Mouse (Mus musculus) liver, adult 2 months (tissue): Measurements from ENCODE around the gene Hnrnpc. TPM values are rescaled to one million over a fixed set of nuclear protein-coding genes. Genes with fewer than 3 reads are reported as not detected.

Experiments
- DNase-seq: peaks from one replicate; pipeline ENCODE4 v3.0.0-alpha.2; 2011; ENCODE audit warnings: low read depth, low spot score; ENCODE audit errors: extremely low read depth
- H3K27ac ChIP-seq: fragments of 200-500 bp; replicated peaks from 2 replicates; pipeline ENCODE4 v1.5.1; 2012; ENCODE audit warnings: low read depth, mild to moderate bottlenecking, control low read depth, inconsistent platforms, low read length; ENCODE audit not compliant: insufficient read depth
- H3K27me3 ChIP-seq: fragments of 200-500 bp; 2 replicates; pipeline ENCODE4 v1.6.1; 2012; ENCODE audit warnings: mild to moderate bottlenecking, moderate library complexity, low read length, inconsistent platforms; ENCODE audit not compliant: control insufficient read depth, insufficient read depth
- H3K36me3 ChIP-seq: fragments of 200-500 bp; 2 replicates; pipeline ENCODE4 v1.6.1; 2012; ENCODE audit warnings: low read length, inconsistent platforms; ENCODE audit not compliant: control insufficient read depth, insufficient read depth
- H3K4me1 ChIP-seq: fragments of 200-500 bp; 2 replicates; pipeline ENCODE4 v1.6.1; 2011; ENCODE audit warnings: low read length; ENCODE audit not compliant: control insufficient read depth, insufficient read depth
- H3K4me3 ChIP-seq: fragments of 200-500 bp; 2 replicates; pipeline ENCODE4 v1.5.1; 2011; ENCODE audit warnings: low read depth, mild to moderate bottlenecking, control low read depth, low read length, moderate library complexity; ENCODE audit not compliant: insufficient read depth
- H3K79me2 ChIP-seq: fragments of 200-500 bp; 2 replicates; pipeline ENCODE4 v1.6.1; 2012; ENCODE audit warnings: inconsistent platforms, mild to moderate bottlenecking, low read length, moderate library complexity; ENCODE audit not compliant: control insufficient read depth, insufficient read depth
- H3K9ac ChIP-seq: fragments of 200-500 bp; 2 replicates; pipeline ENCODE4 v1.6.1; 2012; ENCODE audit warnings: low read depth, mild to moderate bottlenecking, control low read depth, inconsistent platforms, low read length
- CTCF ChIP-seq: fragments of 200-500 bp; IDR thresholded peaks from 2 replicates; pipeline ENCODE4 v1.5.1; 2011; ENCODE audit warnings: low read depth, low read length, control low read depth
- POLR2A ChIP-seq: fragments of 200-500 bp; IDR thresholded peaks from 2 replicates; pipeline ENCODE4 v1.6.1; 2011; ENCODE audit warnings: low read length, control low read depth; ENCODE audit not compliant: insufficient read depth; ENCODE audit errors: extremely low read depth
- WGBS: fragments of 180-500 bp; shearing (Covaris S2); methylation state at CpG from one replicate; pipeline ENCODE4 v1.1.7; 2018; 5-methylcytosine and 5-hydroxymethylcytosine counted together
- polyA plus RNA-seq: library from polyadenylated mRNA; depleted of rRNA; stranded (reverse); fragments of >200 nt; gene quantifications from 2 replicates; pipeline ENCODE4 v1.2.3, GENCODE M21; 2012
- total RNA-seq: library from RNA; depleted of rRNA; stranded (reverse); fragments of >200 nt; gene quantifications from 2 replicates; pipeline ENCODE4 v1.2.3, GENCODE M21; 2014

Gene Hnrnpc
- total and polyA plus RNA-seq, 2 experiments = 55.8 to 77.5 TPM

GRCm38 (mm10) chr14:52118823-52119608 lies 15.2 kb upstream of the Hnrnpc start:
- Histone ChIP-seq H3K27ac (peak overlapping the region; percentile 50), H3K9ac (peak overlapping the region; percentile 81), H3K79me2 (no peaks in the 10 kb centered on the region), H3K4me3 (peak overlapping the region; percentile 70), H3K27me3 (no peaks in the 10 kb centered on the region), H3K36me3 (no peaks in the 10 kb centered on the region), H3K4me1 (no peaks in the 10 kb centered on the region; the same call in 1 of the 2 replicates)
- peak; percentile 67 for DNase-seq
- TF ChIP-seq POLR2A (no peak), CTCF (peak; percentile 10; the same call in 1 of the 2 replicates)
- WGBS = under 1% methylated on average over 38 of the region's 38 CpGs

- Histone ChIP-seq H3K9ac (no peak overlapping the region; the same call in 1 of the 2 replicates), H3K79me2 (no peaks in the 10 kb centered on the region), H3K4me3 (peak overlapping the region; percentile 70), H3K27me3 (no peaks in the 10 kb centered on the region), H3K36me3 (no peaks in the 10 kb centered on the region), H3K4me1 (no peaks in the 10 kb centered on the region; the same call in 1 of the 2 replicates), H3K27ac (no peak overlapping the region)
- no peak for TF ChIP-seq CTCF
- TF ChIP-seq POLR2A = no peak
- DNase-seq = no peak
- 6% methylated on average over 8 of the region's 8 CpGs for WGBS
Measured at GRCm38 (mm10) chr14:52118456-52118822, 14.6 kb upstream of the Hnrnpc start.

- H3K4me1 ChIP-seq = no peaks in the 10 kb centered on the region; the same call in 1 of the 2 replicates
- no peak overlapping the region for H3K9ac ChIP-seq
- no peaks in the 10 kb centered on the region for H3K36me3 ChIP-seq
- H3K27ac ChIP-seq = no peak overlapping the region
- no peaks in the 10 kb centered on the region for H3K27me3 ChIP-seq
- no peaks in the 10 kb centered on the region for H3K79me2 ChIP-seq
- no peak for TF ChIP-seq CTCF
- TF ChIP-seq POLR2A = no peak
- WGBS = 79% methylated on average over 5 of the region's 5 CpGs
- peak; percentile 65 for DNase-seq
- no peak overlapping the region for H3K4me3 ChIP-seq
Measured at GRCm38 (mm10) chr14:52117241-52117640, 13.4 kb upstream of the Hnrnpc start.

GRCm38 (mm10) chr14:52114101-52114500 lies 10.3 kb upstream of the Hnrnpc start:
- Histone ChIP-seq H3K4me1 (no peaks in the 10 kb centered on the region; the same call in 1 of the 2 replicates), H3K27me3 (no peaks in the 10 kb centered on the region), H3K27ac (no peak overlapping the region), H3K36me3 (no peaks in the 10 kb centered on the region), H3K9ac (no peak overlapping the region), H3K4me3 (no peak overlapping the region), H3K79me2 (no peaks in the 10 kb centered on the region)
- 72% methylated on average over 1 of the region's 1 CpGs for WGBS
- no peak for TF ChIP-seq CTCF
- TF ChIP-seq POLR2A = no peak
- DNase-seq = no peak

GRCm38 (mm10) chr14:52110346-52110745 lies 6.5 kb upstream of the Hnrnpc start, which contains the start of gene Rpgrip1:
Gene Rpgrip1, plus strand, starts transcription at chr14:52110704.
- TF ChIP-seq POLR2A = no peak
- no peak for TF ChIP-seq CTCF
- no peaks in the 10 kb centered on the region for H3K79me2 ChIP-seq
- WGBS = 94% methylated on average over 4 of the region's 4 CpGs
- H3K4me3 ChIP-seq = no peak within 1 kb of the TSS
- H3K27me3 ChIP-seq = no peaks in the 10 kb centered on the region
- H3K9ac ChIP-seq = no peak within 1 kb of the TSS
- DNase-seq = no peak
- H3K27ac ChIP-seq = no peak within 1 kb of the TSS
- no peaks in the 10 kb centered on the region for H3K36me3 ChIP-seq
- peaks cover 2% of the 10 kb centered on the region for H3K4me1 ChIP-seq

GRCm38 (mm10) chr14:52108025-52108424 lies 4.2 kb upstream of the Hnrnpc start:
- WGBS = 91% methylated on average over 2 of the region's 2 CpGs

More at GRCm38 (mm10) chr14:52108025-52108424, 4.2 kb upstream of the Hnrnpc start:
- Histone ChIP-seq H3K9ac (no peak overlapping the region), H3K4me1 (peaks cover 4% of the 10 kb centered on the region), H3K36me3 (no peaks in the 10 kb centered on the region), H3K27me3 (no peaks in the 10 kb centered on the region), H3K4me3 (no peak overlapping the region), H3K79me2 (peaks cover 6% of the 10 kb centered on the region; the same call in 1 of the 2 replicates), H3K27ac (no peak overlapping the region)
- DNase-seq = no peak
- TF ChIP-seq CTCF = no peak
- TF ChIP-seq POLR2A = no peak
